Mouse (Mus musculus) megakaryocyte, embryonic 14.5 days (primary cell): ENCODE results near the gene Lrp5.
"Not testable (repeated sequence)": the region's sequence is repeated elsewhere in the genome, so short reads cannot be mapped to it uniquely, and the experiment has no call there.

ENCODE experiments used
- FLI1 ChIP-seq: IDR thresholded peaks from 2 replicates; pipeline ENCODE4 v1.6.1; 2012; ENCODE audit warnings: low read length, inconsistent platforms, mixed read lengths
- GATA1 ChIP-seq: IDR thresholded peaks from 3 replicates; pipeline ENCODE4 v1.6.1; 2012; ENCODE audit warnings: mixed read lengths, low read length, inconsistent platforms, borderline replicate concordance

DNA sequence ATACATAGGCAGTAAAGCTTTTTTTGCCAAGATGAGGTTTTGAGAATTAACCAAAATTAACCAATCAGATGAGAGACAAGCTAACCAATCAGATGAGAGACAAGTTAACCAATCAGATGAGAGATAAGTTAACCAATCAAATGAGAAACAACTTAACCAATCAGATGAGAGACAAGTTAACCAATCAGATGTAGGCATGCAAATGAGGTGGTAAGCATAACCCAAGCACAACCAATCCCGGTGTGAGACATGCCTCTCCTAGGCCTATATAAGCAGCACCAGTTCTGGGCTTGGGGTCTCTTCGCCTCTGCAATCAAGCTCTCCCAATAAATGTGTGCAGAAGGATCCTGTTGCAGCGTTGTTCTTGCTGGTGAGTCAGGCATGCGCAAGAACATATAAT is 29.3 kb downstream of the Lrp5 start:
- TF ChIP-seq GATA1, FLI1: not testable (repeated sequence)
